Mouse (Mus musculus) macrophage (primary cell): Measurements from ENCODE around the gene Olfr187. TPM values are rescaled to one million over a fixed set of nuclear protein-coding genes. Genes with fewer than 3 reads are reported as not detected.
"Not testable (repeated sequence)": the region's sequence is repeated elsewhere in the genome, so short reads cannot be mapped to it uniquely, and the experiment has no call there.

Experiments
- H3K27ac ChIP-seq: fragments of 350-480 bp; formaldehyde crosslinking; 2 replicates; pipeline ENCODE4 v1.9.0; 2021
- H3K36me3 ChIP-seq: fragments of 350-480 bp; formaldehyde crosslinking; 2 replicates; pipeline ENCODE4 v1.9.0; 2021; ENCODE audit errors: inconsistent target
- H3K4me3 ChIP-seq: fragments of 350-480 bp; formaldehyde crosslinking; 2 replicates; pipeline ENCODE4 v1.9.0; 2021; ENCODE audit errors: inconsistent target
- H3K79me2 ChIP-seq: fragments of 350-480 bp; formaldehyde crosslinking; 2 replicates; pipeline ENCODE4 v1.9.0; 2021; ENCODE audit errors: inconsistent target
- WGBS: methylation state at CpG from one replicate; pipeline ENCODE4 v1.1.7; 2026; ENCODE audit warnings: inconsistent platforms; ENCODE audit not compliant: missing documents; 5-methylcytosine and 5-hydroxymethylcytosine counted together
- polyA plus RNA-seq: library from polyadenylated mRNA; stranded (reverse); fragments of 250-400 nt; gene quantifications from 3 replicates; pipeline ENCODE4 v1.2.4, GENCODE M21; 2018; ENCODE audit warnings: inconsistent platforms
- total RNA-seq, 78 experiments: library from RNA; depleted of rRNA; stranded (reverse); fragments of 250-400 nt; gene quantifications; 1 replicate in 9 of 78; 2 replicates in 24 of 78; 3 replicates in 43 of 78; 4 replicates in 2 of 78; pipeline ENCODE4 v1.2.4; 2018; ENCODE audit warnings: inconsistent platforms in 56 of 78

Olfr187 gene
- total RNA-seq (2018; cell fraction: chromatin; rRNA removed) = not detected
- total RNA-seq (2018; cell fraction: cytosol; rRNA removed) = not detected
- not detected for total RNA-seq (2018; cell fraction: nucleus; rRNA removed)
- not detected in 3 replicates for polyA plus RNA-seq

- Histone ChIP-seq H3K36me3 (no peaks in the 10 kb centered on the region), H3K4me3 (no peak within 1 kb of the TSS), H3K79me2 (no peaks in the 10 kb centered on the region), H3K27ac (no peak within 1 kb of the TSS)
- WGBS = 91% methylated on average over 7 of the region's 7 CpGs
Observed at GRCm38 (mm10) chr16:59039710-59040109, at the start of gene Olfr187. Gene Olfr187, minus strand, starts transcription at chr16:59039767.

DNA sequence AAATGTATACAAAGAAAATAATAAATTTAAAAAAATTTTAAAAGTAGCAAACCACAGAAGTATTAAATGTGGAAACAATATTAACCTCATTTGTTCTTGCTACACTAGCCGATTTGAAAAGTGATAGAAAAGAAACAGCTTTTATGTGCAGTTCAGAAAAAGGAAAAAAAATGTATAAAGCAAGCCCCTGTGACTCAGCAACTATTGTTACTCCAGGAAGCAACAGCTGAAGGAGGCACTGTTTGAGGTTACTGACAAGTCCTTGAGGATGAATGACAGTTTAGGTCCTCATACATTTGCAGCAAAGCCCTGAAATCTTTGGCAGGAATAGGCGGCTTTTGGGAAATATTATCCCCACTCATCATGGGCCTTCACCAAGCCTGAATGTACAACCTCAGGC lies 41.5 kb upstream of the Olfr187 start:
- H3K27ac ChIP-seq, H3K79me2 ChIP-seq, H3K36me3 ChIP-seq, H3K4me3 ChIP-seq: not testable (repeated sequence)
- 82% methylated on average over 2 of the region's 2 CpGs for WGBS

DNA sequence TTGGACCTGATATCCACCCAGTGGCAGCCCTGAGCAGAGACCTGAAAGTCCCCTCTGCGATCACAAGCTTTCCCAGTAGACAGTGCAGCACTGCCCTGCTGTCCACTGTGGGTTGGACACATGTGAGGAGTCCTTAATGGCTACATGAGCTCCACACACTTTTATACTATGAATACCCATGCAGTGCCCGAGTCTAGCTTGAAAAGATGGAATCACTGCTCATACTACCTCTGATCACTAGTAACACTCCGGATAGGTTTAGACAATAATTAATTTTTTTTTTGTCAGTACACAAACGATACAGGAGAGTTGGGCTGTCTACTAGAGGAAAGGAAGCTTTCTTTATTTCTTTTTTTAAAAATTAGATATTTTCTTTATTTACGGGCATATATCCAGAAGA lies 38.3 kb upstream of the Olfr187 start, which contains the start of gene Olfr190:
Olfr190 (minus strand) TSS at position 101 of the 400 bp plus-strand sequence.
- no peak within 1 kb of the TSS for H3K4me3 ChIP-seq
- no peaks in the 10 kb centered on the region for H3K79me2 ChIP-seq
- H3K36me3 ChIP-seq = no peaks in the 10 kb centered on the region
- no peak within 1 kb of the TSS for H3K27ac ChIP-seq
- 87% methylated on average over 5 of the region's 5 CpGs for WGBS

DNA sequence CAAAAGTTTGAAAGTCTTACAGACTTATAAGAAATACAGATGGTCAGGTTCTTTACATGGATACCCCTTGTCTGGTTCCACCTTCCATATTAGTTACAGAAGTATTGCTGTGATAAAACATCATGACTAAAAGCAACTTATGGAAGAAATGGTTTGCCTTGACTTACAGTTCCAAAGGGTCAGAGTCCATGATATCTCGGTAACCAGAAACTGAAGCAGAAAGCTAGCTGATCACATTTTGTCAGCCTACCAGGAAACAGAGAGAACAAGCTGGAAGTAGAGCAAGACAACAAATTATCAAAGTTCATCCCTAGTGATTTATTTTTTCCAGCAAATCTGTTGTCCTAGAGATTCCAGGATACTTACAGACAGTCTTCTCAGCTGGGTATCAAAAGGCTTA lies 34.0 kb upstream of the Olfr187 start:
- whole genome bisulfite sequencing = 81% methylated on average over 1 of the region's 1 CpGs
- Histone ChIP-seq H3K36me3 (no peaks in the 10 kb centered on the region), H3K4me3 (no peak overlapping the region), H3K27ac (no peak overlapping the region), H3K79me2 (no peaks in the 10 kb centered on the region)

- no peak overlapping the region for H3K27ac ChIP-seq
- H3K36me3 ChIP-seq = no peaks in the 10 kb centered on the region
- no peak overlapping the region for H3K4me3 ChIP-seq
- H3K79me2 ChIP-seq = no peaks in the 10 kb centered on the region
Observed at GRCm38 (mm10) chr16:59071755-59072154, 32.2 kb upstream of the Olfr187 start.

DNA sequence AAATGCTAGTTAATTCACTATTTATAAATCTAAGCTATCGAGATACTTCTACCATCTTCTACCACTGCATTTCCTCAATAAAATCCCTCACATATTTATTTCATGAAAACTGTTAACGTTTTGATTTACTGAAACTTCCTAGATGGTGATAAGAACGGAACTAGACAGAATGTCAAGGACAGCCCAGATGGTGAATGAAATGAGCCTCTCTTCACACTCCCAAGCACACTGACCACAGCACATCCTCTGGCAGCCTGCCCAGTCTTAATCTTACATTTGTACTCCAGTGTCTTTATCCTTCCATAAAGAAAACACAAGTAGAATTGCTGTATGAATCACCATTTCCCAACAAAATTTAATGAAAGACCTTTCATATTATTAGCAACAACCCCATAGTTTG lies 22.8 kb upstream of the Olfr187 start:
- not testable (repeated sequence) for H3K27ac ChIP-seq, H3K36me3 ChIP-seq, H3K4me3 ChIP-seq, H3K79me2 ChIP-seq
- WGBS = 93% methylated on average over 2 of the region's 3 CpGs

GRCm38 (mm10) chr16:59049286-59049685 lies 9.7 kb upstream of the Olfr187 start:
- WGBS = 85% methylated on average over 2 of the region's 2 CpGs
- not testable (repeated sequence) for H3K36me3 ChIP-seq, H3K27ac ChIP-seq, H3K4me3 ChIP-seq, H3K79me2 ChIP-seq

DNA sequence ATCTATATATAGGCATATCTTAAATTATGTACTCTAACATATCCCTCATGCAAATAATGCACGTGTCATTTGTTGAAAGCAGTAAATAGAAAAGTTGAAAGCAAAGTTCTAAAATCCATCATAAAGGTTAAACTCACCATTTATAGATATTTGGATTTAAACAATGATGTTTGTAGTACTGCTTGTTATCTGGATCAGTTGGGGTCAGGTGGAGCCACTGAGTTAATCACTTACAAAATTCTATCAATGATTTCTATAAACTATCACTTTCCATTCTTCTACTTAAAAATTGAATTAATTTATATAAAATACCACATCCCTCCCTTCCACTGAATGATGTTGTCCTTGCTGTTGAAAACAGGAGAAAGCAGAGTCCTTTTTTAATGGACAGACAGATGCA lies 9.3 kb upstream of the Olfr187 start:
- WGBS = 75% methylated on average over 1 of the region's 1 CpGs
- no peaks in the 10 kb centered on the region for H3K36me3 ChIP-seq

DNA sequence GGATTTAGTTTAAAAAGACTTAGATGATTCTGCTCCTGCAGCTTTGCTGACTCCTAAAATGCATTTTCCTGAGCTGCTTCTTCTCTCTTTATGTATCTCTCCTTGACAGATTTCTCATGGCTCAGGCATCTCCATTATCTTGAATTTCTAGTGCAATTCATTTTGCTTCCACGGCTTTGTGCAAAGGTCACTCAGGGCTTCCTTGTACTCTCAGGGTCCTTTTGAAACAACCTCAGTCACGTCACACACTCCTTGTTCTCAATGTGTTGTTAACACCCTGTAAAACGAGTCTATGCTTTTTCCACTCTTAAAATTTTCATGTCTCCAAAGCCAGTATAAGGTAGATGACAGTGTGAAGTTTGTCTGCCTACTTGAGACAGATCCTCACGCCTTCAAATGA lies 8.0 kb upstream of the Olfr187 start:
- H3K27ac ChIP-seq = no peak overlapping the region
- 72% methylated on average over 4 of the region's 4 CpGs for WGBS
- H3K36me3 ChIP-seq = no peaks in the 10 kb centered on the region
- no peaks in the 10 kb centered on the region for H3K79me2 ChIP-seq
- no peak overlapping the region for H3K4me3 ChIP-seq

More for the DNA sequence above, 9.3 kb upstream of the Olfr187 start:
- no peak overlapping the region for H3K27ac ChIP-seq
- H3K4me3 ChIP-seq = no peak overlapping the region
- no peaks in the 10 kb centered on the region for H3K79me2 ChIP-seq

DNA sequence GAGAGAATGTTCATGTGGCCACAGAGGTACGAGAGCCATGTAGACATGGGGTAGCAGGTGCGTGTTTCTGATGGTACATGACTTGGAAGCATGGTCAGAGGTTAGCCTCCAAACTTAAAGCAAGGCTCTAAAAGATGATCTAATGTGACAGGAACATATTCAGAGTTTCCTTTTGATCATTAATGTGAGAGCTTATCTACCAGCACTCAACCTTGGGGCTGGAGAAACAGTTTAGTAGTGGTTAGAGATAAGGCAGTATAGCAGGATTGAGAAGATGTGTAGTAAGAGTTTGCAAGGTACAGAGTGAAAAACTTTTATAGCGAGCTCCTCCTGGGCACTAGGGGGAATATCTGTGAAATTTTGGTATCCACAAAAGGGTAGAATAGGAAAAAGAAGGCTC lies 6.3 kb upstream of the Olfr187 start:
- Histone ChIP-seq H3K79me2 (no peaks in the 10 kb centered on the region), H3K36me3 (no peaks in the 10 kb centered on the region), H3K27ac (no peak overlapping the region), H3K4me3 (no peak overlapping the region)
- 77% methylated on average over 3 of the region's 3 CpGs for WGBS

- Histone ChIP-seq H3K27ac (no peak within 1 kb of the TSS), H3K4me3 (no peak within 1 kb of the TSS), H3K36me3 (no peaks in the 10 kb centered on the region), H3K79me2 (no peaks in the 10 kb centered on the region)
- WGBS = 92% methylated on average over 4 of the region's 4 CpGs
Observed at GRCm38 (mm10) chr16:59030191-59030590, 9.4 kb downstream of the Olfr187 start, which contains the start of gene Olfr186. Gene Olfr186, minus strand, starts transcription at chr16:59030291.

DNA sequence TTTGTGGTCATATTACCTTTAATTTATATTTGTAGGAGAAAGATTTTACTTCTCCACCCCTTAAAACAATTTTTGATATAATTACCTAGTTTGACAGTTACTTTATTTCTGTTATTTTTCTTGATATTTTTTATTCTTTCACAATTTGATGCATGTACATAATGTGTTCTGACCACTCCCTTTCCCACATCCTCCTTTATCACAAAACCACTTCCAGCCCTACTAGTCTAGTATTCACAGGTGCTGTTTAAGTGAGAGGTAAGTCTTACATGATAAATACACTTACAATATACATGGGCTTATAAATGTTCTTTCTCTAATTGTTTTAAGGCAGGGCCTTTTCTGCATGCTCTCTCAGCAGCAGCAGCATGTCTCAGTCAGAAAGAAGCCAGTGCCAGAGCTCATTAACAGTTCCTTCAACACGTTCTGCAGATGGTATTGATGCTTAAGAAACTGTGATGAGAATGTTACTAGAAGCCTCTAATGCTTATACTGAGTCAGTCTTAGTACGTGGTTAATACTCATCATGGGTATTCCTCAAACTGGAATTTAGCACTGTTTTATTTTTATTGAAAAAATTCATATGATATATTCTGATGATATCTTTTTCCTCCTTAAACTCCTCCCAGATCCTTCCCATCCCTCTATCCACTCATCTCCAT lies 26.1 kb downstream of the Olfr187 start:
- H3K79me2 ChIP-seq = no peaks in the 10 kb centered on the region
- H3K36me3 ChIP-seq = no peaks in the 10 kb centered on the region
- no peak overlapping the region for H3K27ac ChIP-seq
- WGBS = 61% methylated on average over 2 of the region's 2 CpGs
- no peak overlapping the region for H3K4me3 ChIP-seq

GRCm38 (mm10) chr16:59007146-59007545 lies 32.4 kb downstream of the Olfr187 start:
- Histone ChIP-seq H3K79me2 (no peaks in the 10 kb centered on the region), H3K4me3 (no peak overlapping the region), H3K27ac (no peak overlapping the region), H3K36me3 (no peaks in the 10 kb centered on the region)

- no peaks in the 10 kb centered on the region for H3K79me2 ChIP-seq
- no peak within 1 kb of the TSS for H3K27ac ChIP-seq
- 75% methylated on average over 2 of the region's 2 CpGs for WGBS
- H3K36me3 ChIP-seq = no peaks in the 10 kb centered on the region
- H3K4me3 ChIP-seq = no peak within 1 kb of the TSS
Observed at GRCm38 (mm10) chr16:58995057-58995456, 44.5 kb downstream of the Olfr187 start, which contains the start of gene Olfr183. Gene Olfr183, plus strand, starts transcription at chr16:58995357.
